Comparison of ENCODE assay signal across 24 mouse cellular contexts in the genomic region with DNA sequence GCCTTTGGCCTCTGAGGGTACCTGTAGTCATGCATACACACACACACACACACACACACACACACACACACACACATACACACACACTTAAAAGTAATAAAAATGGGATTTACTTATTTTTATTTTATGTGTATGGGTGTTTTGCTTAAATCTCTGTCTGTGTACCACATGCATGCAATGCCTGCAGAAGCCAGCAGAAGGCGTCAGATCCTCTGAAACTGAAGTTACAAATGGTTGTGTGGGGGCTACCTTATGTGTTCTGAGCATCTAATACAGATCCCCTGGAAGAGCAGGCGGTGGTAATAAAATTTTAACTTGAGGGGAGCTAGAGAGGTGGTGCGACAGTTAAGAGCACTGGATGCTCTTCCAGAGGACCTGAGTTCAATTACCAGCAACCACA. TPM values are rescaled to one million over a fixed set of nuclear protein-coding genes. Genes with fewer than 3 reads are reported as not detected.
DNase-seq lines count a peak whose midpoint lies in the region; TF ChIP-seq lines count a peak whose summit lies in the region.
"Had no signal": no experiment of that assay in that cellular context is flagged by ENCODE, and none has a peak within 500 bp of the region (broad histone marks: within the 10 kb centered on the region; RNA-seq: fewer than 3 reads in every experiment).

No protein-coding gene starts in this region.

- H3K27me3 ChIP-seq in heart, embryonic 10.5 days (ENCODE audit: insufficient read depth, poor library complexity, severe bottlenecking): no peaks in the 10 kb centered on the region
- no peaks in the 10 kb centered on the region for H3K27me3 ChIP-seq in heart, adult 2 months (ENCODE audit: control insufficient read depth, insufficient read depth, low read length)
- H3K27me3 ChIP-seq in embryonic facial prominence, embryonic 10.5 days (replicated peaks; ENCODE audit: low read depth, poor library complexity, severe bottlenecking): no peaks in the 10 kb centered on the region
- H3K27me3 ChIP-seq: limb, embryonic 15.5 days; lung, embryonic 15.5 days; neural tube, embryonic 12.5 days; Patski had no signal

- no peak overlapping the region for H3K27ac ChIP-seq in heart, embryonic 10.5 days
- no peak overlapping the region for H3K27ac ChIP-seq in heart, adult 2 months
- no peak overlapping the region for H3K27ac ChIP-seq in layer of hippocampus, adult 2 months
- H3K27ac ChIP-seq in embryonic facial prominence, embryonic 10.5 days (replicated peaks): no peak overlapping the region
- H3K27ac ChIP-seq: limb, embryonic 15.5 days; lung, embryonic 15.5 days; midbrain, embryonic 12.5 days; neural tube, embryonic 12.5 days had no signal

- no peak for TF ChIP-seq POLR2A in heart, adult 2 months (IDR thresholded peaks at IDR 0.05; ENCODE audit: insufficient read depth, low read depth, low read length)

- WGBS in heart, embryonic 10.5 days: 78% methylated on average over 3 of the region's 3 CpGs
- WGBS in heart, adult 2 months: 90% methylated on average over 3 of the region's 3 CpGs
- WGBS in embryonic facial prominence, embryonic 10.5 days: 77% methylated on average over 3 of the region's 3 CpGs

- H3K4me3 ChIP-seq in heart, embryonic 10.5 days: no peak overlapping the region
- H3K4me3 ChIP-seq in heart, adult 2 months: no peak overlapping the region
- H3K4me3 ChIP-seq in layer of hippocampus, adult 2 months: no peak overlapping the region
- no peak overlapping the region for H3K4me3 ChIP-seq in embryonic facial prominence, embryonic 10.5 days
- H3K4me3 ChIP-seq: limb, embryonic 15.5 days; lung, embryonic 15.5 days; midbrain, embryonic 12.5 days; neural tube, embryonic 12.5 days had no signal

- DNase-seq in heart, embryonic 10.5 days (ENCODE audit: low spot score): peak; percentile 48
- no peak for DNase-seq in heart, adult 2 months
- DNase-seq in layer of hippocampus, adult 2 months (ENCODE audit: low spot score in 2 of 2): no peak
- DNase-seq in layer of hippocampus, adult 8-10 months (ENCODE audit: low spot score in 2 of 2): no peak
- peak; percentile 28 for DNase-seq in testis, postnatal 10 days (ENCODE audit: low spot score)
- no peak for DNase-seq in testis, postnatal 14 days (ENCODE audit: low spot score)
- peak; percentile 6 for DNase-seq in embryonic facial prominence, embryonic 10.5 days (ENCODE audit: low spot score)
- no peak for DNase-seq in gastrocnemius, postnatal 14 days
- DNase-seq: adrenal gland, postnatal 36 days; cerebellum, adult 11-12 months; gastrocnemius, postnatal 36 days; kidney, postnatal 14 days; layer of hippocampus, adult 9-11 months; thymus, postnatal 25 days had no signal

- H3K36me3 ChIP-seq in heart, embryonic 10.5 days: peaks cover 29% of the 10 kb centered on the region
- H3K36me3 ChIP-seq in heart, adult 2 months (ENCODE audit: control insufficient read depth, insufficient read depth, low read length): no peaks in the 10 kb centered on the region
- peaks cover 58% of the 10 kb centered on the region for H3K36me3 ChIP-seq in embryonic facial prominence, embryonic 10.5 days (replicated peaks)
- H3K36me3 ChIP-seq: midbrain, embryonic 12.5 days had no signal

- no peaks in the 10 kb centered on the region for H3K9me3 ChIP-seq in heart, embryonic 10.5 days
- no peaks in the 10 kb centered on the region for H3K9me3 ChIP-seq in embryonic facial prominence, embryonic 10.5 days
- H3K9me3 ChIP-seq: limb, embryonic 15.5 days; lung, embryonic 15.5 days; midbrain, embryonic 12.5 days; neural tube, embryonic 12.5 days had no signal

- no peak for TF ChIP-seq CTCF in heart, adult 2 months (IDR thresholded peaks at IDR 0.05)
- 0 out of 2 replicates have a peak, but pooled peaks have one; percentile 14 for TF ChIP-seq CTCF in layer of hippocampus, adult 2 months (conservative IDR thresholded peaks at IDR 0.05)

- intact Hi-C loops in heart, adult 2 months (cut with DNase I): no loop called here
- intact Hi-C loops in gastrocnemius, postnatal 14 days (cut with DNase I; ENCODE audit: low total_unique reads): no loop called here

- H3K4me1 ChIP-seq in heart, embryonic 10.5 days: peaks cover 11% of the 10 kb centered on the region
- no peaks in the 10 kb centered on the region for H3K4me1 ChIP-seq in heart, adult 2 months (ENCODE audit: control insufficient read depth, insufficient read depth, low read length)
- H3K4me1 ChIP-seq in embryonic facial prominence, embryonic 10.5 days: peaks cover 19% of the 10 kb centered on the region
- H3K4me1 ChIP-seq: lung, embryonic 15.5 days had no signal

- H3K79me2 ChIP-seq in heart, adult 2 months (replicated peaks; ENCODE audit: control insufficient read depth, insufficient read depth, low read length): no peaks in the 10 kb centered on the region

- H3K9ac ChIP-seq in heart, adult 2 months (ENCODE audit: low read depth, low read length): no peak overlapping the region
- H3K9ac ChIP-seq: limb, embryonic 15.5 days; lung, embryonic 15.5 days; midbrain, embryonic 12.5 days; neural tube, embryonic 12.5 days had no signal

- TF ChIP-seq EP300 in heart, adult 2 months (IDR thresholded peaks at IDR 0.05; ENCODE audit: insufficient read depth, low read depth, low read length): no peak

RNA-seq across cellular contexts. Expression of gene Plpp2, which starts 5.5 kb away (rescaled TPM):
- polyA plus RNA-seq in heart, embryonic 10.5 days (2016; fragmentation: Nextera tagmentation; extraction: Ambion mirVana): 16.8 and 24.1 TPM in 2 replicates
- 1 to 10 TPM; 2.3 to 3.5 TPM for total RNA-seq in heart, adult 2 months (2021)
- polyA plus RNA-seq in heart, adult 2 months (2012; rRNA removed): 2.4 and 3.8 TPM in 2 replicates
- 1 to 10 TPM; 4.2 to 4.9 TPM for total RNA-seq in layer of hippocampus, adult 2 months (2021)
- total RNA-seq in layer of hippocampus, adult 8-10 months (2022): 1 to 10 TPM; 5.6 to 9.3 (median 6.9) TPM
- polyA plus RNA-seq in embryonic facial prominence, embryonic 10.5 days (2016; fragmentation: Nextera tagmentation; extraction: Ambion mirVana): 28.4 and 29.2 TPM in 2 replicates
- 1 to 10 TPM; 1.3 to 2.2 TPM for total RNA-seq in gastrocnemius, postnatal 14 days (2021)

RNA-seq across cellular contexts. Expression of gene Mier2, which starts 26.9 kb away (rescaled TPM):
- 46.6 and 53.9 TPM in 2 replicates for polyA plus RNA-seq in heart, embryonic 10.5 days (2016; fragmentation: Nextera tagmentation; extraction: Ambion mirVana)
- total RNA-seq in heart, adult 2 months (2021): 10 to 100 TPM; 12.7 to 12.9 TPM
- polyA plus RNA-seq in heart, adult 2 months (2012; rRNA removed): 27.4 and 31.8 TPM in 2 replicates
- 10 to 100 TPM; 60.1 to 61.6 TPM for total RNA-seq in layer of hippocampus, adult 2 months (2021)
- 10 to 100 TPM; 51.2 to 72.3 (median 53.0) TPM for total RNA-seq in layer of hippocampus, adult 8-10 months (2022)
- polyA plus RNA-seq in embryonic facial prominence, embryonic 10.5 days (2016; fragmentation: Nextera tagmentation; extraction: Ambion mirVana): 76.4 and 77.3 TPM in 2 replicates
- total RNA-seq in gastrocnemius, postnatal 14 days (2021): 10 to 100 TPM; 10.3 to 10.6 TPM

RNA-seq across cellular contexts. Expression of gene Theg, which starts 59.0 kb away (rescaled TPM):
- polyA plus RNA-seq in heart, embryonic 10.5 days (2016; fragmentation: Nextera tagmentation; extraction: Ambion mirVana): not detected in 2 replicates
- total RNA-seq in heart, adult 2 months (2021): not detected
- 0.10 TPM in 1 of 2 replicates, not detected in the other for polyA plus RNA-seq in heart, adult 2 months (2012; rRNA removed)
- 1 to 10 TPM in 1 of 2 experiments, not detected in 1; 1.2 TPM for total RNA-seq in layer of hippocampus, adult 2 months (2021)
- total RNA-seq in layer of hippocampus, adult 8-10 months (2022): under 1 TPM in 1 of 4 experiments, not detected in 3; 0.61 TPM
- polyA plus RNA-seq in embryonic facial prominence, embryonic 10.5 days (2016; fragmentation: Nextera tagmentation; extraction: Ambion mirVana): not detected in 2 replicates
- total RNA-seq in gastrocnemius, postnatal 14 days (2021): not detected
- total RNA-seq: adrenal gland, postnatal 36 days; gastrocnemius, postnatal 36 days had no signal
- polyA plus RNA-seq: C2C12; embryonic facial prominence, embryonic 14.5 days; heart, postnatal 0 days; hindbrain, embryonic 11.5 days; limb, embryonic 15.5 days; lung, embryonic 15.5 days; midbrain, embryonic 12.5 days; neural tube, embryonic 12.5 days; Patski had no signal

RNA-seq across cellular contexts. Expression of gene Vmn2r83, which starts 59.5 kb away (rescaled TPM):
- not detected in 2 replicates for polyA plus RNA-seq in heart, embryonic 10.5 days (2016; fragmentation: Nextera tagmentation; extraction: Ambion mirVana)
- not detected for total RNA-seq in heart, adult 2 months (2021)
- not detected in 2 replicates for polyA plus RNA-seq in heart, adult 2 months (2012; rRNA removed)
- total RNA-seq in layer of hippocampus, adult 2 months (2021): not detected
- not detected for total RNA-seq in layer of hippocampus, adult 8-10 months (2022)
- polyA plus RNA-seq in embryonic facial prominence, embryonic 10.5 days (2016; fragmentation: Nextera tagmentation; extraction: Ambion mirVana): not detected in 2 replicates
- total RNA-seq in gastrocnemius, postnatal 14 days (2021): not detected
- total RNA-seq: adrenal gland, postnatal 36 days; gastrocnemius, postnatal 36 days; left cerebral cortex, postnatal 14 days had no signal
- polyA plus RNA-seq: C2C12; embryonic facial prominence, embryonic 14.5 days; heart, postnatal 0 days; hindbrain, embryonic 11.5 days; limb, embryonic 15.5 days; lung, embryonic 15.5 days; midbrain, embryonic 12.5 days; neural tube, embryonic 12.5 days; Patski had no signal

Comparison
In these comparisons a context has a peak if more than half of its experiments do, and no peak if none do; other contexts are left out.
1. DNase-seq: peak in heart, embryonic 10.5 days (single experiment), testis, postnatal 10 days (single experiment) and embryonic facial prominence, embryonic 10.5 days (single experiment); none in heart, adult 2 months (0 of 2), layer of hippocampus, adult 2 months (0 of 2), layer of hippocampus, adult 8-10 months (0 of 2), testis, postnatal 14 days (single experiment) and gastrocnemius, postnatal 14 days (single experiment).